Mouse (Mus musculus) ES-Bruce4 (cell line): ENCODE results near the gene Slc48a1. TPM values are rescaled to one million over a fixed set of nuclear protein-coding genes. Genes with fewer than 3 reads are reported as not detected.

Source experiments
- H3K27ac ChIP-seq: 2 replicates; pipeline ENCODE4 v1.5.1; 2012; ENCODE audit warnings: low read length, inconsistent platforms; ENCODE audit not compliant: insufficient read depth
- H3K27me3 ChIP-seq: 2 replicates; pipeline ENCODE4 v1.6.1; 2012; ENCODE audit warnings: mild to moderate bottlenecking, low read length, inconsistent platforms; ENCODE audit not compliant: control insufficient read depth, poor library complexity, insufficient read depth, severe bottlenecking
- H3K36me3 ChIP-seq: 2 replicates; pipeline ENCODE4 v1.6.1; 2012; ENCODE audit warnings: inconsistent platforms, mild to moderate bottlenecking, low read length, moderate library complexity; ENCODE audit not compliant: control insufficient read depth, poor library complexity, insufficient read depth, severe bottlenecking
- H3K4me1 ChIP-seq: one replicate; pipeline ENCODE4 v1.8.1; 2011; ENCODE audit warnings: low read length; ENCODE audit not compliant: control insufficient read depth, insufficient read depth
- H3K4me3 ChIP-seq: 2 replicates; pipeline ENCODE4 v1.5.1; 2011; ENCODE audit warnings: low read depth, mild to moderate bottlenecking, low read length
- H3K9ac ChIP-seq: 2 replicates; pipeline ENCODE4 v1.6.1; 2012; ENCODE audit warnings: low read depth, mild to moderate bottlenecking, inconsistent platforms; ENCODE audit not compliant: poor library complexity, severe bottlenecking
- H3K9me3 ChIP-seq: replicated peaks from 2 replicates; pipeline ENCODE4 v1.6.1; 2012; ENCODE audit warnings: mild to moderate bottlenecking, low read length, inconsistent platforms; ENCODE audit not compliant: control insufficient read depth, poor library complexity, insufficient read depth, severe bottlenecking
- CTCF ChIP-seq: IDR thresholded peaks from one replicate; pipeline ENCODE4 v1.8.1; 2011; ENCODE audit warnings: low read depth, low read length
- EP300 ChIP-seq: IDR thresholded peaks from 2 replicates; pipeline ENCODE4 v1.6.1; 2011; ENCODE audit warnings: low read depth, low read length; ENCODE audit not compliant: insufficient read depth
- POLR2A ChIP-seq: IDR thresholded peaks from one replicate; pipeline ENCODE4 v1.8.1; 2011; ENCODE audit warnings: low read length; ENCODE audit not compliant: insufficient read depth
- polyA plus RNA-seq: library from polyadenylated mRNA; stranded (reverse); fragments of >200 nt; gene quantifications from 2 replicates; pipeline ENCODE4 v1.2.4, GENCODE M21; 2011; ENCODE audit warnings: low read depth; ENCODE audit not compliant: missing spikeins, insufficient read depth, insufficient read length

Gene Slc48a1
- polyA plus RNA-seq, 1 experiment, result 17.2 TPM

GRCm38 (mm10) chr15:97776919-97777318 is 1.4 kb upstream of the Slc48a1 start:
- Histone ChIP-seq H3K9me3 (no peaks in the 10 kb centered on the region), H3K9ac (no peak overlapping the region), H3K27ac (no peak overlapping the region), H3K4me1 (no peaks in the 10 kb centered on the region), H3K27me3 (no peaks in the 10 kb centered on the region), H3K4me3 (no peak overlapping the region), H3K36me3 (no peaks in the 10 kb centered on the region)
- no peak for TF ChIP-seq CTCF
- no peak for TF ChIP-seq EP300
- no peak for TF ChIP-seq POLR2A

DNA sequence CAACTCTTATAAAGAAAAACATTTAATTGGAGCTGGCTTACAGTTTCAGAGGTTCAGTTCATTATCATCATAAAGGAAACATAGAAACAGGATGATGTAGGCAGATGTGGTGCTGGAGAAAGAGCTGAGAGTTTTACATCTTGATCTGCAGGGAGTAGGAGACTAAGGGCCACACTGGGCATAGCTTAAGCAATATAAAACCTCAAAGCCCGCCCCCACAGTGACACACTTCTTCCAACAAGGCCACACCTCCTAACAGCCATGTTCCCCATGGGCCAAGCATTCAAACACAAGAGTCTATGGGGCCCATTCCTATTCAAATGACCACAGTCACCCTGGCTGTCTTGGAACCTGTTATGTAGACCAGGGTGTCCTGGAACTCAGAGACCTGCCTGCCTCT is 1.3 kb downstream of the Slc48a1 start:
- no peaks in the 10 kb centered on the region for H3K27me3 ChIP-seq
- TF ChIP-seq CTCF (no peak), EP300 (no peak), POLR2A (no peak)
- H3K36me3 ChIP-seq, result no peaks in the 10 kb centered on the region
- no peak overlapping the region for H3K4me3 ChIP-seq
- no peak overlapping the region for H3K9ac ChIP-seq
- H3K27ac ChIP-seq, result no peak overlapping the region
- H3K9me3 ChIP-seq, result no peaks in the 10 kb centered on the region
- H3K4me1 ChIP-seq, result no peaks in the 10 kb centered on the region

DNA sequence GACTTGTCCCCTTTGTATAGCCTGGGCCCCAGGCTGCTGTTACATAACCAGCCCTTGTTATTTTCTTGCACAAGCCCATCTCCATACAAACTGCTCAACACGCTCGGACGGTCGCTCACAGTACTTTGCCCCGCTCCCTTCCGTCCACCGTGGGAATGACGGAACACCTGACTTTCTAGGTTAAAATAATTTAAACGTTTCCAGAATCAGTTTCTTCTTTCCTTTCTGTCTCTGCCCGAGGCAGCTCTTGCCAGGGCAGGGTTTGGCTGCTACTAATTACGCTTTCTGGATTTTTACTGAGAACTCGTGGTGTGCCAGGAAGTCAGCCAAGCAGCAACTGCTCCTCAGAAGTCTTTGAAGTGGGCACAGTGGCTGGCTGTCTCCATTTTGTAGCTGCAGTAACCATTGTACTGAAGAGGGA is 2.3 kb downstream of the Slc48a1 start:
- Histone ChIP-seq H3K27me3 (no peaks in the 10 kb centered on the region), H3K9me3 (no peaks in the 10 kb centered on the region), H3K27ac (no peak overlapping the region), H3K9ac (no peak overlapping the region), H3K36me3 (no peaks in the 10 kb centered on the region), H3K4me1 (no peaks in the 10 kb centered on the region), H3K4me3 (no peak overlapping the region)
- no peak for TF ChIP-seq EP300
- no peak for TF ChIP-seq CTCF
- TF ChIP-seq POLR2A, result no peak

- H3K9me3 ChIP-seq, result no peaks in the 10 kb centered on the region
- no peaks in the 10 kb centered on the region for H3K27me3 ChIP-seq
- no peaks in the 10 kb centered on the region for H3K36me3 ChIP-seq
- H3K27ac ChIP-seq, result no peak overlapping the region
- no peak overlapping the region for H3K9ac ChIP-seq
- peak overlapping the region; percentile 21 for H3K4me3 ChIP-seq
- H3K4me1 ChIP-seq, result peaks cover 4% of the 10 kb centered on the region
- no peak for TF ChIP-seq POLR2A
- TF ChIP-seq CTCF, result no peak
- no peak for TF ChIP-seq EP300
Measured at GRCm38 (mm10) chr15:97781961-97782748, 3.8 kb downstream of the Slc48a1 start.

- Histone ChIP-seq H3K4me3 (peak overlapping the region; percentile 21), H3K36me3 (no peaks in the 10 kb centered on the region), H3K27me3 (no peaks in the 10 kb centered on the region), H3K9ac (no peak overlapping the region), H3K9me3 (no peaks in the 10 kb centered on the region), H3K4me1 (peaks cover 4% of the 10 kb centered on the region), H3K27ac (no peak overlapping the region)
- peak; percentile 80 for TF ChIP-seq CTCF
- no peak for TF ChIP-seq POLR2A
Measured at GRCm38 (mm10) chr15:97782749-97783105, 4.4 kb downstream of the Slc48a1 start.

DNA sequence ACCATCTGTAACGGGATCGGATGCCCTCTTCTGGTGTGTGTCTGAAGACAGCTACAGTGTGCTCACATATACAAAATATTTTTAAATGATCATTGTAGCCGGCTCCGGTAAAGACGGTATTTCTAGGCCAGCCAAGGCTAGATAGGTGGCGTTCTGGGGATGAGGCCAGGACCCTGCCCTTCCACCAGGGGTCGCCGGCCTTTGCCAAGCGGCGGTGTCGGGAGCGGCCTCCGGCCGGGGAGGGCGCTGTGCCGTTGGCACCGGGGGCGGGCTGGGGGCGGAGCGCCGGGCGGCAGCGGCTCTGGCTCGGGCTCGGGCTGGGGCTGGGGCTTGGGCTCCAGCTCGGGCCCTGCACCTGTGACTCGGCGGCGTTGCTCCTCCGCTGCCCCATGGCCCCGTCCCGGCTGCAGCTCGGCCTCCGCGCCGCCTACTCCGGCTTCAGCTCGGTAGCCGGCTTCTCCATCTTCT is 5.8 kb downstream of the Slc48a1 start:
- Histone ChIP-seq H3K4me3 (peak overlapping the region; percentile 95), H3K9ac (peak overlapping the region; percentile 91), H3K4me1 (peaks cover 4% of the 10 kb centered on the region), H3K36me3 (no peaks in the 10 kb centered on the region), H3K27ac (no peak overlapping the region), H3K9me3 (no peaks in the 10 kb centered on the region), H3K27me3 (no peaks in the 10 kb centered on the region)
- TF ChIP-seq EP300, result no peak
- peak; percentile 92 for TF ChIP-seq CTCF
- TF ChIP-seq POLR2A, result no peak
